Comparison of ENCODE assay signal across 8 mouse cellular contexts in the genomic region with DNA sequence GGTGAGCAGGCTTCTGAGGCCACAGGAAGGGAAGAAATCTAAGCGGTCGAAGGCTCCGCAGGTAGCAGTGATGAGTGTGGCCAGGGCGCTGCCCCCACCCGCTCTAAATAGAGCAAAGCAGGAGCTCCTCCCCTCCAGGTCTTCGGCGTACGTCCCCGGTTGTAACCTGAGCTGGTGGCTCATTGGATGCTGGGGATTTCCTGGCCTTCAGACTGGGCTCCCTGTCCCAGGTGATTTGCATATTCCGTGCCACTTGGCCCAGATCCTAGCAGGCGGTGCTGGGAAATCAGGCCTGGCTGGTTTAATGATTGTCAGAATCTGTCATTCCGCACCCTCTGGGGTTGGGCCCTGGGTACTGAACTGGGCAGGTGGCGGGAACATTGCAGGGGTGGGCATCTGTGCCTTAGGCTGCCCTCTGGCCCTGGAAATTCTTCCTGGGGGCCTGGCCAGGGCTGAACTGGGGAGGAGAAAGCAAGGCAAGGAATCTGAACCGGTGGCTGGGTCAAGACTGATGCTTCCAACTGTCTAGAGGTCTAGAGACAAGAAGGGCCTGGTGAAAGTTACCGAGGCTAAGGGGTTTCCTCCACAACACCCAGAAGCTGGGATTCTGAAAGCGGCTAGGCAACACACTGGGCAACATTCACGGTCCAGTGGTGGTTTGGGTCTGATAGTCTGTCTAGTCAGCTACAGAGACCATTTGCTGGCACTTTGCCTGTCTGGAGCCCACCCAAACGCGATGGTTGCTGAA. TPM values are rescaled to one million over a fixed set of nuclear protein-coding genes. Genes with fewer than 3 reads are reported as not detected.
DNase-seq lines count a peak whose midpoint lies in the region; ATAC-seq lines count a peak whose summit lies in the region.

A gene (minus strand): TSS at position 189 of the 748 bp plus-strand sequence.

- intact Hi-C loops in gastrocnemius, postnatal 14 days (cut with DNase I; ENCODE audit: low total_unique reads), result loop anchor here (5.0 kb wide), 1 partner anchor 86 kb away; no protein-coding TSS in a partner anchor

- peak; percentile 56 for ATAC-seq in hindbrain, embryonic 11.5 days (ENCODE audit: low FRiP score)
- peak; percentile 62; the same call in 1 of the 2 replicates for ATAC-seq in limb, embryonic 13.5 days (ENCODE audit: low FRiP score, low read depth)
- peak; percentile 61 for ATAC-seq in midbrain, embryonic 16.5 days

- DNase-seq in gastrocnemius, postnatal 25 days, result peak; percentile 25
- no peak for DNase-seq in gastrocnemius, postnatal 14 days
- peak; percentile 80 for DNase-seq in embryo, embryonic 10.5 days (ENCODE audit: low spot score)
- peak; percentile 49 for DNase-seq in hindbrain, embryonic 11.5 days (ENCODE audit: low spot score)
- peak; percentile 85 for DNase-seq in yolk sac, embryonic 10.5 days (ENCODE audit: low spot score)
- no peak for DNase-seq in right cerebral cortex, postnatal 10 days (ENCODE audit: low spot score in 2 of 2)

- 0 out of 2 replicates have a peak within 1 kb of the TSS, but pooled peaks have one; percentile 30 for H3K27ac ChIP-seq in hindbrain, embryonic 11.5 days (ENCODE audit: low read depth, low read length)
- H3K27ac ChIP-seq in limb, embryonic 13.5 days, result peak within 1 kb of the TSS; percentile 84
- no peak within 1 kb of the TSS for H3K27ac ChIP-seq in midbrain, embryonic 16.5 days (ENCODE audit: low read length)

- no peaks in the 10 kb centered on the region for H3K36me3 ChIP-seq in hindbrain, embryonic 11.5 days (ENCODE audit: control insufficient read depth, insufficient read depth, low read length)
- H3K36me3 ChIP-seq in limb, embryonic 13.5 days, result peaks cover 24% of the 10 kb centered on the region
- peaks cover 6% of the 10 kb centered on the region for H3K36me3 ChIP-seq in midbrain, embryonic 16.5 days (ENCODE audit: control insufficient read depth, insufficient read depth, low read length)

- peak within 1 kb of the TSS; percentile 49 for H3K4me2 ChIP-seq in hindbrain, embryonic 11.5 days (replicated peaks; ENCODE audit: low read depth, low read length)
- H3K4me2 ChIP-seq in limb, embryonic 13.5 days (replicated peaks), result peak within 1 kb of the TSS; percentile 69
- peak within 1 kb of the TSS; percentile 51 for H3K4me2 ChIP-seq in midbrain, embryonic 16.5 days (ENCODE audit: low read length)

- no peaks in the 10 kb centered on the region for H3K9me3 ChIP-seq in hindbrain, embryonic 11.5 days (ENCODE audit: control insufficient read depth, low read length)
- H3K9me3 ChIP-seq in limb, embryonic 13.5 days, result no peaks in the 10 kb centered on the region
- H3K9me3 ChIP-seq in midbrain, embryonic 16.5 days (replicated peaks; ENCODE audit: control insufficient read depth, low read length, poor library complexity, severe bottlenecking), result no peaks in the 10 kb centered on the region

- 0 out of 2 replicates have a peak within 1 kb of the TSS, but pooled peaks have one; percentile 14 for H3K4me3 ChIP-seq in hindbrain, embryonic 11.5 days (ENCODE audit: low read depth, low read length)
- H3K4me3 ChIP-seq in limb, embryonic 13.5 days, result peak within 1 kb of the TSS; percentile 35
- peak within 1 kb of the TSS; percentile 20; the same call in 1 of the 2 replicates for H3K4me3 ChIP-seq in midbrain, embryonic 16.5 days (ENCODE audit: low read depth, low read length)

- H3K27me3 ChIP-seq in hindbrain, embryonic 11.5 days (ENCODE audit: control insufficient read depth, insufficient read depth, low read length), result peaks cover 2% of the 10 kb centered on the region; the same call in 1 of the 2 replicates
- no peaks in the 10 kb centered on the region for H3K27me3 ChIP-seq in limb, embryonic 13.5 days
- no peaks in the 10 kb centered on the region for H3K27me3 ChIP-seq in midbrain, embryonic 16.5 days (ENCODE audit: control insufficient read depth, insufficient read depth, low read depth, low read length)

- peak within 1 kb of the TSS; percentile 41; the same call in 1 of the 2 replicates for H3K9ac ChIP-seq in hindbrain, embryonic 11.5 days (ENCODE audit: low read depth, low read length)
- H3K9ac ChIP-seq in limb, embryonic 13.5 days, result peak within 1 kb of the TSS; percentile 51
- H3K9ac ChIP-seq in midbrain, embryonic 16.5 days (ENCODE audit: low read depth, low read length), result peak within 1 kb of the TSS; percentile 18; the same call in 1 of the 2 replicates

- H3K4me1 ChIP-seq in hindbrain, embryonic 11.5 days (replicated peaks; ENCODE audit: control insufficient read depth, insufficient read depth, low read length), result peaks cover 7% of the 10 kb centered on the region
- peaks cover 23% of the 10 kb centered on the region for H3K4me1 ChIP-seq in limb, embryonic 13.5 days
- H3K4me1 ChIP-seq in midbrain, embryonic 16.5 days (ENCODE audit: control insufficient read depth, insufficient read depth, low read length), result 0 out of 2 replicates have a peak, but pooled peaks cover 3% of the 10 kb centered on the region

- WGBS in hindbrain, embryonic 11.5 days, result 5% methylated on average over 19 of the region's 19 CpGs
- 4% methylated on average over 19 of the region's 19 CpGs for WGBS in limb, embryonic 13.5 days
- WGBS in midbrain, embryonic 16.5 days, result 6% methylated on average over 19 of the region's 19 CpGs

RNA-seq across cellular contexts. Expression of the gene that starts here (rescaled TPM):
- under 1 TPM in 1 of 2 experiments, not detected in 1; 0.18 TPM for total RNA-seq in gastrocnemius, postnatal 25 days (2021)
- total RNA-seq in gastrocnemius, postnatal 14 days (2021), result under 1 TPM in 1 of 2 experiments, not detected in 1; 0.27 TPM
- 0.73 and 2.0 TPM in 2 replicates for polyA plus RNA-seq in hindbrain, embryonic 11.5 days (2014; fragmentation: Nextera tagmentation; extraction: Ambion mirVana)
- 3.4 and 4.2 TPM in 2 replicates for polyA plus RNA-seq in limb, embryonic 13.5 days (2015; fragmentation: Nextera tagmentation; extraction: Ambion mirVana)
- polyA plus RNA-seq in midbrain, embryonic 16.5 days (2015; fragmentation: Nextera tagmentation; extraction: Ambion mirVana), result 0.35 TPM in 1 of 2 replicates, not detected in the other

Comparison
In these comparisons a context has a peak if more than half of its experiments do, and no peak if none do; other contexts are left out.
1. Peak in DNase-seq in gastrocnemius, postnatal 25 days; RNA of the gene not detected or under 1 TPM.
2. Peak in ATAC-seq, H3K4me3 ChIP-seq, H3K9ac ChIP-seq and H3K4me2 ChIP-seq in midbrain, embryonic 16.5 days; RNA of the gene not detected or under 1 TPM.
3. DNase-seq: peak in embryo, embryonic 10.5 days (single experiment), hindbrain, embryonic 11.5 days (single experiment) and yolk sac, embryonic 10.5 days (single experiment); none in gastrocnemius, postnatal 14 days (single experiment) and right cerebral cortex, postnatal 10 days (0 of 2).
4. Peak in every context shown above with its lines, with median percentiles within 50 percentile points of each other: ATAC-seq, H3K4me2 ChIP-seq, H3K4me3 ChIP-seq and H3K9ac ChIP-seq.